Mouse (Mus musculus) 416B (cell line): Measurements from ENCODE around the gene Ddx5.
A peak's percentile ranks its signal among the peaks of the same experiment; 100 is the strongest.
"Not testable (repeated sequence)": the region's sequence is repeated elsewhere in the genome, so short reads cannot be mapped to it uniquely, and the experiment has no call there.

ENCODE experiments used
- DNase-seq: peaks from one replicate; pipeline ENCODE4 v3.0.0; 2011; ENCODE audit warnings: low read depth

Ddx5 gene

GRCm38 (mm10) chr11:106789649-106790048, 664 bp upstream of the Ddx5 start:
- DNase-seq, result peak; percentile 69

GRCm38 (mm10) chr11:106788026-106788774, 785 bp downstream of the Ddx5 start:
- peak; percentile 97 for DNase-seq

- DNase-seq, result peak; percentile 90
Measured at GRCm38 (mm10) chr11:106787131-106788025, 1.6 kb downstream of the Ddx5 start.

- no peak for DNase-seq
Measured at GRCm38 (mm10) chr11:106785043-106785442, 3.9 kb downstream of the Ddx5 start.

- no peak for DNase-seq
Measured at GRCm38 (mm10) chr11:106784476-106784875, 4.5 kb downstream of the Ddx5 start.

GRCm38 (mm10) chr11:106782841-106783764, 5.9 kb downstream of the Ddx5 start:
- DNase-seq, result no peak

- DNase-seq, result not testable (repeated sequence)
Measured at GRCm38 (mm10) chr11:106782271-106782670, 6.7 kb downstream of the Ddx5 start.

- DNase-seq, result no peak
Measured at GRCm38 (mm10) chr11:106780590-106781220, 8.3 kb downstream of the Ddx5 start.

GRCm38 (mm10) chr11:106780089-106780425, 8.9 kb downstream of the Ddx5 start:
- DNase-seq, result no peak

- peak; percentile 94 for DNase-seq
Measured at GRCm38 (mm10) chr11:106779388-106780088, 9.4 kb downstream of the Ddx5 start, which contains the start of gene Polg2. Gene Polg2, minus strand, starts transcription at chr11:106779537.

- no peak for DNase-seq
Measured at GRCm38 (mm10) chr11:106778589-106779387, 10.2 kb downstream of the Ddx5 start.

GRCm38 (mm10) chr11:106778132-106778531, 10.9 kb downstream of the Ddx5 start:
- DNase-seq, result no peak

- no peak for DNase-seq
Measured at GRCm38 (mm10) chr11:106777395-106777794, 11.6 kb downstream of the Ddx5 start.

GRCm38 (mm10) chr11:106776960-106777359, 12.0 kb downstream of the Ddx5 start:
- DNase-seq, result peak; percentile 51

GRCm38 (mm10) chr11:106773061-106773460, 15.9 kb downstream of the Ddx5 start:
- no peak for DNase-seq

GRCm38 (mm10) chr11:106770195-106770974, 18.6 kb downstream of the Ddx5 start:
- DNase-seq, result peak; percentile 64

- DNase-seq, result no peak
Measured at GRCm38 (mm10) chr11:106767516-106767915, 21.5 kb downstream of the Ddx5 start.

- DNase-seq, result no peak
Measured at GRCm38 (mm10) chr11:106766611-106767162, 22.3 kb downstream of the Ddx5 start.

GRCm38 (mm10) chr11:106762800-106763185, 26.2 kb downstream of the Ddx5 start:
- DNase-seq, result no peak
